Mouse (Mus musculus) ES-E14 (cell line): ENCODE measurements around the gene AL732309.1.

Source experiments
- MAFK ChIP-seq: IDR thresholded peaks from 2 replicates; pipeline ENCODE4 v1.6.1; 2014; ENCODE audit warnings: mild to moderate bottlenecking, low read depth, low read length, inconsistent platforms; ENCODE audit not compliant: insufficient read depth
- ZC3H11A ChIP-seq: IDR thresholded peaks from 2 replicates; pipeline ENCODE4 v1.6.1; 2012; ENCODE audit warnings: low read depth, mild to moderate bottlenecking, inconsistent platforms, low read length, borderline replicate concordance
- ZNF384 ChIP-seq: IDR thresholded peaks from 2 replicates; pipeline ENCODE4 v1.6.1; 2012; ENCODE audit warnings: low read depth, low read length, inconsistent platforms

- TF ChIP-seq MAFK (no peak), ZNF384 (no peak), ZC3H11A (no peak)
Measured at GRCm38 (mm10) chr2:25211121-25211670, 35.5 kb downstream of the AL732309.1 start, which contains the start of gene Nelfb.
